Mouse (Mus musculus) left cerebral cortex, postnatal 36 days (tissue): ENCODE measurements around the gene Trappc5. TPM values are rescaled to one million over a fixed set of nuclear protein-coding genes. Genes with fewer than 3 reads are reported as not detected.

Source experiments
- DNase-seq, 2 experiments: peaks; one replicate each; pipeline ENCODE4 v3.0.0; 2021 to 2022; ENCODE audit warnings: low spot score in 2 of 2, mixed read lengths in 1 of 2
- intact Hi-C: fragments of 180-260 bp; cut with DNase I; formaldehyde crosslinking; loops from one replicate; pipeline ENCODE4 v1.15.1; 2025
- total RNA-seq, 2 experiments: library from RNA; stranded (reverse); gene quantifications; 2 replicates each; pipeline ENCODE4 v1.2.3; 2021

Trappc5 gene
- total RNA-seq, 2 experiments from 2014 or later = 25.5 to 26.8 TPM

DNA sequence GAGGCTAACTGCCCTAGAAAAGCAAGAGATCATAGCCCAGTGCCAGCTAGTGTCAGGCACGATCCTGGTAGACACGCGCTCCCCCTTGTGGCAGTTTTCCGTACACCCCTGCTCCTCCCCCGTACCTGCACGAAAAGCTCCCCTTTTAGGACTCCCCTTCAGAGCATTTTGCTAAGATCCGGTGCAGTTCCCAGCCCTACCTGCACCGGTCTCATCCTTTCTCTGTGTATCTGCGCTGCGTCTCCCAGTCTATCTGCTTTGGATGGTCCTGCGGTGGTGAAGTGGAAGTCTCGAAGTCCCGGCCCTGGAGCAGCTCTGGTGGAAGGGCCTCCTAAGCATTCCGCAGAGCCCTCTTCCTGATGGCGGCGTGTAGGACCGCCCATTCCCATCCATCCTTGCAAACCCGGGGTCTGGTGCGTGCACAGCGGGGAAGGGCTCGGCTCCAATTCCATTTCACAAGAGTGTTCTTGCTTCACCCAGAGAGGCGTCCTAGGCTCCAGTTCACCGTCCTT, 4.1 kb upstream of the Trappc5 start, which contains the start of gene Fcor:
Fcor (minus strand) TSS at position 383 of the 512 bp plus-strand sequence.
- intact Hi-C loops = loop anchor here (5.0 kb wide), 1 partner anchor 115 kb away; no protein-coding TSS in a partner anchor
- peak; percentile 86 to 87 for DNase-seq

DNA sequence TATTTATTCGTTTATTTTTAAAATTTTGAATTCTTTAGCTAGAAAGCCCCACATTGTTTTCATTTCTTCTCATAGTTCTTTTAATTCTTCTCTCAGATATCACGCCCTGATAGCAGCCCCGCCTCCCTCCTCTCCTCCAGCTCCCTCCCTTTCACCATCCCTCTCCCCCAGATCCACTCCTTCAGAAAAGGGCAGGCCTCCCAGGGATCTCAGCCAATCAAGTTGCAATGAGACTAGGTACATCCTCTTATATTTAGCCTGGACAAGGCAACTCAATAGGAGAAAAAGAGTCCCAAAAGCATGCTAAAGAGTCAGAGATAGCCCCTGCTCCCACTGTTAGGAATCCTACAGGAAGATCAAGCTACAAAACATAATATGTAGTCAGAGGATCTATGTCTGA, 1.4 kb upstream of the Trappc5 start:
- DNase-seq = no peak
- intact Hi-C loops = loop anchor here (5.0 kb wide), 1 partner anchor 117 kb away; no protein-coding TSS in a partner anchor

DNA sequence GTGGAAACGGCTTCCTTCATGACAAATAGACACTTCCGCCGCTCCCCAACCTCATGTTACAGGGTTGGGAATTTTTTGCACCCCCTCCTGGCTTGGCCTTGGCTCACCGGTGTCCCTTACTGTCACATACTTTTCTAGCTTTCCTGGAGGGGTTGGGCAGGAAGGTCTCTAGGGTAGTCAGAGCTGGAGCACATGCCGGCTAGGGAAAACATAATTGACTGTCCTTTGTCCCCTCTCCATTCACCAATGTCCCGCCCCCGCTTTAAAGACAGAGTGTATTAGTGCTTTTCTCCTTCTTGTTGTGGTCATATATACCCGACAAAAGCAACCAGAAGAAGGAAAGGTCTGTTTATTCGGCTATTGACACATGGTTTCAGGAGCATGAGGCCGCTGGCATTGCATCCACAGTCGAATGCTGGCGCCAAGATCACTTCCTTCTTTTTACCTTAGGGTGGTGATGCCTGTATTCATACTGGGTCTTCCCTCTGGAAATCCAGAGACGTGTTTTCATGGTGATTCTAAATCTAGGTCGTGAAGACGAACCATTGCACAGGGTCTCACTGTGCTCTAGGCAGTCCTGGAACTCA, 987 bp downstream of the Trappc5 start:
- intact Hi-C loops = loop anchor here (2.0 kb wide), 1 partner anchor 56 kb away; the partner anchor contains the start of genes Pet100 and Xab2
- no peak for DNase-seq

DNA sequence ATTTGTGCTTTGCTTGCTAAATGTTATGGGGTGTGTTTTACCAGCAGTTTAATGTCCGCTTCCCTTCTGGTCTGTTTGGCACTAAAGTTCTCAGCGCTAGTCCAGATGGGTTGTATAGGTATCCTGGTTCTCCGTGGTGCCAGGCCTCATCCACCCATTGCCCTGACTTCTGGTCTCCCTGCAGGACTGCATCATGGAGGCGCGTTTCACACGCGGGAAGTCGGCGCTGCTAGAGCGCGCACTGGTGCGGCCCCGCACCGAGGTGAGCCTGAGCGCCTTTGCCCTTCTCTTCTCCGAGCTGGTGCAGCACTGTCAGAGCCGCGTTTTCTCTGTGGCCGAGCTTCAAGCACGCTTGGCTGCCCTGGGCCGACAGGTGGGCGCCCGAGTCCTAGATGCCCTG, 2.7 kb downstream of the Trappc5 start:
- intact Hi-C loops = no loop called here
- DNase-seq = no peak

DNA sequence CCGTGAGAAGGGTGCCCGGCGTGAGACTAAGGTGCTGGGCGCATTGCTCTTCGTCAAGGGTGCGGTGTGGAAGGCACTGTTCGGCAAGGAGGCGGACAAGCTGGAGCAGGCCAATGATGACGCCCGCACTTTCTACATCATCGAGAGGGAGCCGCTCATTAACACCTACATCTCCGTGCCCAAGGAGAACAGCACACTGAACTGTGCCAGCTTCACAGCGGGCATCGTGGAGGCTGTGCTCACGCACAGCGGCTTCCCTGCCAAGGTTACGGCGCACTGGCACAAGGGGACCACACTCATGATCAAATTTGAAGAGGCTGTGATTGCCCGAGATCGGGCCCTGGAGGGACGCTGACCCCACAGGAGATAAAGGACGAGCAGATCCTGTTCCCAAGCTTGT, 3.1 kb downstream of the Trappc5 start:
- intact Hi-C loops = no loop called here
- no peak for DNase-seq

DNA sequence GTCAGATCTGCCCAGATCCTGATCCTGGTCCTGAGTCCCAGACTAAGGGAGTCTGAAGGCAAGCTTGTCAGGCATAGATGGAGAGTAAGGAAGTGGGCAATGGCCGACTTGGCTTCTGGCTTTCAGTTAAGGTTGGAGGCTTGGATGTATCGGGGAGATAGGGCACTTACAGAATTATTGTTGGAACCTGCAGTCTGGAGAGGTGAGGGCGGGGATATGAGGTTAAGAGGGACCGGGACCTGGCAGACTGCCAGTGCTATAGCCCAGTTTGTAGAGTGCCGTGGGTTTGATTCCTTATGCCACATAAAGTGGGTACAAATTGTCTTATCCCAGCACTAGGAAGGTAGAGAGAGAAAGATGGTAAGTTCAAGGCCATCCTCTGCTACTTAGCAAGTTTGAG, 3.6 kb downstream of the Trappc5 start:
- no peak for DNase-seq
- intact Hi-C loops = no loop called here

DNA sequence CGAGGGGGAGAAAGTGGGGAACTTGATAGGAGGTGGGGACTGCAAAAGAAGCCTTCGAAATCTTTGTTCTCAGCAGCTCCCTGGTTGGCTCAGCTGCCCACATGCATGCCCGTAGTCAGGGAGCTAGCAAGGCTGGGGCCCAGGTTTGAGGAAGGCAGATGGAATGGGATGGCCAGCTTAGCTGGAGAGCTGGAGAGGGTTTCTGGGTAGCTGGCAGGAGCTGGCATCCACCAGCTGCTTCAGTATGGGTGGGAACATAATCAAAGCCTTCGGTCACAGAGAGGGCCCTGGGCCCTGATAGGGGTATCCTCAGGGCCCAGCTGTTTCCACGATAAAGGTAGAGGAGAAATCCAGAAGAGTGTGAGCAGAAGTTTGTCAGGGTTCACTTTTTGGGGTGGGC, 6.3 kb downstream of the Trappc5 start:
- intact Hi-C loops = no loop called here
- no peak for DNase-seq

DNA sequence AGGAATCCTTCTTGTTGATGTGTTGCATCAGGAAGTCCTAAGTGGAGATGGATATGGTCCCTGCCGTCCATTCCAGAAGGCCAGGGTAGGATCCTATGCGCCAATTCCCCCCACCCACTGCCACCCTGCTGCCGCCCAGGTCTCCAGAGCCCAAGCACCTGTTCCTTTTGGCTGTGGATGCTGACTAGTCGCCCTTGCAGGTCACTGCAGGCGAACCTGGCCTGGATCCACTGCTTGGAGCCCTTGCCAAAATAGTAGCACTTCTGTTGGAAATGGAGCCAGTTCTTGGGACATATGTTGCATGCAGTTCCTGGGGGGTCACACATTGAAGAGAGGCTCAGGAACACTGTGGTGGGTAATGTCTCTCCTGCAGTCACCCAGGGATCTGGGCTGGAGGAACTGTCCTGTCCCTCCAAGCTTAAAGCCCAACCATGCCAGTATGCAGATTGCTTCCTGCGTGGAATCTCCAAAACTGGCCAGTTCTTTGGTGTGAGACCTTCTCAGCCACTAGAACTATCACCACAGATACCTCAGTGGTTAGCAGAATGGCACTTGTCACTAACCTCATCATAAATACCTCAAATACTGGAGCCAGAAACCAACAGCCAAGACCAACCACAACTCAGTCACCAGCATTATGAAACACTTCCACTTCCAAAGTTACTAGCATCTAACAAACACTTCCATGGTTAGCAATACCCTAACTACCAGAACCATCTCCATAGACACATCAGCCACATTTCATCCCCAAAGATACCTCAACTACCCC, 7.5 kb downstream of the Trappc5 start:
- DNase-seq = no peak
- intact Hi-C loops = no loop called here

DNA sequence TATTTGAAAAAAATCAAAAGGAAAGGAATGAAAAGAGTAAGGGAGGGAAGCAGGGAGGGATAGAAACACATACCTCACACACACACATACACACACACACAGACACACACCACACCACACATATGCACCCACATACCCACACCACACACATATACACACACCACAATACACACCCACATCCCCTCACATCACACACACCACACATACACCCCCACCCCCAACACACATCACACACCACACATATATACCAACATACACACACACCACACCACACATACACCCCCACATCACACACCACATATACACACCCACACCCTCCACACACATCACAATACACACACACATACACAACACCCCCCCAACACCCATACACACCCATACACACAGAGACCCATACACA, 8.4 kb downstream of the Trappc5 start:
- DNase-seq = no peak
- intact Hi-C loops = no loop called here

DNA sequence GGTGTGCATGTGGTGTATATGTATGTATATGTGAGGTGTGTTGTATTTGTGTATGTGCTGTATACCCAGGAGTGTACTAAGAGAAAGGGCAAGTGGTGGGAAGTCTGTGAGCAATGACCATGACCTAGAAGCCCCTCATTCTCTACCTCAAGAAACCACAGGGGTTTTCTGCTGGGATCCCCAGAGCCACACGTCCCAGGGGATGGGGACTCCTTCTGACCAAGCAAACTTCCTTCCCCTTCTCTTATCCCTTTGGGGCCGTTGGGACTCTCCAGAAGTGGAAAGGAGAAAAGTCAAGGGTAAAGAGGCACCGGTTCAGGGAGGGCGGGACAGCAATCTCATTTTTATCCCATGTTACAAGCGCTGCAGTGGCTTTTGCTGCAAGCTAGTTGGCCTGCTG, 9.3 kb downstream of the Trappc5 start:
- intact Hi-C loops = no loop called here
- DNase-seq = no peak

DNA sequence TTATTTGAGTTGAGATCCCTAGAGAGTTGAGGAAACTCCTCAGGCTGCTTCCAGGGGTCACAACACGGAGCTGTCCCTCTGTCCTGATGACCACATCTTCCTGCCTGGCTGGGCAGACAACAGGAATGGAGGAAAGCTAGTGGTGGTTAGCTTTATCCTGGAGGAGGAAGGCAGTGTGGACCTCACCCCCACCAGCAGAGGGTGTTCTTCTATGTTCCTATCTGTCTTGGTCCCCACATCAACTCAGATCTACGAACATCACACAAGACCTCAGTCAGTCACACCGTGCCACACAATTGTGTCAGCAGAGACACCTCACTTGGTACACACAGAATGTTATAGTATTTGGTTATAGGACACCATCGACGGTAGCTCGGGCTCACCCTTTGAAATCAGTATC, 11.4 kb downstream of the Trappc5 start:
- intact Hi-C loops = no loop called here
- no peak for DNase-seq

DNA sequence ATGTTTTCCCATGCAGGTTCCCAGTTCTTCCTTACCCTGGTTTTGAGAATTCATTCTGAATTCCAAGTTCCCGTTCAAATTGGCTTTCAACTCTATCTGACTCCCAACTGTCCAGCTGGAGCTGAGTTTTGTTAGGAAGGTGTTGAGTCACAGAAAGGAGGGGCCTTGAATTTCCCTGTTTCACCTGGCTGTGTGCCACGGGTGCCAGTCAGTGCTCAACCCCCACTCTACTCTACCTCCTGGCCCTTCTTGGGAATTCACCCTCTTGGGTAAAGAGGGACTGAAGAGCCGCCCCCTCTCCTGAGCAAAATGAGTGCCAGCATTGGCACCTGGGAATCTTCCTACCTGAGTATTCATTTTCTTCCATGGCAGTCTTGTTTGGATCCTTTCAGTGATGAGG, 14.7 kb downstream of the Trappc5 start:
- no peak for DNase-seq
- intact Hi-C loops = no loop called here

DNA sequence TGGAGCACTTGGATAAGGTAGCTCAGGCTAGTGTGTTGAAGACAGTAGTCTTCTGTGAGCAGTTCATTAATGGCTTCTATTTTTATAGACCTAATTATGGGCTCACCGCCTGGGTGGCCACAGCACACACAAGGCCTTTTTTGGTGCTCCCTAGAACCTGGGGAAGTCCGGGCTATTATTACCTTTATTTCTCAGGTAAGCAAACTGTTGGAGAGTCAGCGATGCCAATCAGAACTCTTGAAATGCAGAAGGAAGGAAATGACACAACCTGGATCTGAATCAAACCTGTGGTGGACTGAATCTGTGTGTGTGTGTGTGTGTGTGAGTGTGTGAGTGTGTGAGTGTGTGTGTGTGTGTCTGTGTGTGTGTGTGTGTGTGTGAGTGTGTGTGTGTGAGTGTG, 18.0 kb downstream of the Trappc5 start, which contains the start of gene Fcer2a:
Fcer2a (minus strand) TSS at position 55 of the 400 bp plus-strand sequence.
- DNase-seq = no peak
- intact Hi-C loops = no loop called here

DNA sequence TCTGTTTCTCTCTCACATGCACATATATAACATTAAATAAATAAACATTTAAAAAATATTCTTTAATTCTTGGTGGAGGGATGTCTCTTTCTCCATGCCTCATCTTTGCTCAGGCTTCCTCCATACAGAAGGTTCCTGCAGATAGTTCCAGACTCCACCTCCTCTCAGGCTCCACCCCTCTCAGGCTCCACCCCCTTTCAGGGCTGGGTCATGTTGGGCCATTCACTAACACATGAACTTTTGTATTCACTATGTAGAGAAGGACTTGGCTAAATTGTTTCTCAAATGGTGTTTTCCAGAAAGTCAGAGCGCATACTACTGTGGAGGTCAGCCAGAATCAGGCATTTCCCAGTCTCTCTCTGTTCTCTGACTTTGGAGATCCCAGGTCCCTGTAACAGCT, 25.4 kb downstream of the Trappc5 start:
- intact Hi-C loops = no loop called here

DNA sequence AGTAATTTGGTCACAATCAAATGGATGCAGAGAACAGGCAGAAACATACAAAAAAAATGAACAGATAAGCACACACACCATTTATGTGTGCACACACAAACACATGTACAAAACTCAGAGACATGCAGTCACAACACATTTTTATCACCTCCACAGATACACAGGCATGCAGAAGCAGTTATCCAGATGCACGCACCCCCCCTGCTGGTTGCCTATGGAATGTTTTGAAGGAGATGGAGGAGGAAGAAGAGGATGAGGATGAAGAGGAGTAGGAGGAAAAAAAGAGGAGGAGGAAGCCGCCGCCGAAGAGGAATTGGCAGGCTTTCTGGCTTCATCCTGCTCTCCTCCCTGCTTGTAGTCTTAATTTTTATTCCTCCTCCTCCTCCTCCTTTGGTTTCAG, 29.6 kb downstream of the Trappc5 start:
- DNase-seq = no peak
- intact Hi-C loops = no loop called here

More for the DNA sequence above, 25.4 kb downstream of the Trappc5 start:
- DNase-seq = no peak

DNA sequence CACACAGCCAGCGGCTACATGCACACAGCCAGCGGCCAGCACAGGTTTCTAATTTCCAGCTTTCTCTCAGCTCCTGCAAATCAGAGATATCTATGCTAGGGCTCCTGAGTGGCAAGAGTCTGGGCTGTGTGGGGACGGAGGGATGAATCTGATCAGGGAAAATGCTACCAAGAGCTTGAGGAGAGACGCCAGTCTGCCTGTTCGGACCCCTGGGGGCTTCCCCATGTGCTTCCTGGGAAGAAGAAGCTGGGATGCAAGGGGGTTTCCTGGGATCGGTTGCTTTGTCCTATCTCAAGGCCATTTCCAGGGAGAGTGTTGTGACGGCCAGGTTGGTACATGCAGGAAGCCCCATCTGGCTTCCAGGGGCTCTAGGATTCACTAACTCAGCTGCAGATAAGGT, 31.5 kb downstream of the Trappc5 start:
- intact Hi-C loops = no loop called here
- DNase-seq = no peak

DNA sequence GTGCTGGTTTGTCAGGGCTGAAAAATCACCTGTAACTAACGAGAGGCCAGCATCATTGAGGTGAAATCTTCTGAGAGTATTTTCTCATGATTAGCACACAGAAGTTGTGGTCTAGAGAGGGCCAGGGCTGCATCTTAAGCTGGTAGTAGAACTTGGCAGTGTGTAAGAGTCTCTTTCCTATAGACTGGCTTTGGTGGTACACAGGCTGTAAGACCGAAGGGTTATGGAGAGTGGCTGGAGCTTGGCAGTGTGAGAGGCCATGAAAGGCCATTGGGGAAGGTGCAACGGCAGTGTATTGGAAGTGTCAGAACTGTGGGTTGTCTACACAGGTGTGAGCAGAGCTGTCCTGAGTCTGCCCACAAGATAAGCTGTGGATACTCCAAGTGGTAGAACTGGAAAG, 34.2 kb downstream of the Trappc5 start:
- no peak for DNase-seq
- intact Hi-C loops = no loop called here

DNA sequence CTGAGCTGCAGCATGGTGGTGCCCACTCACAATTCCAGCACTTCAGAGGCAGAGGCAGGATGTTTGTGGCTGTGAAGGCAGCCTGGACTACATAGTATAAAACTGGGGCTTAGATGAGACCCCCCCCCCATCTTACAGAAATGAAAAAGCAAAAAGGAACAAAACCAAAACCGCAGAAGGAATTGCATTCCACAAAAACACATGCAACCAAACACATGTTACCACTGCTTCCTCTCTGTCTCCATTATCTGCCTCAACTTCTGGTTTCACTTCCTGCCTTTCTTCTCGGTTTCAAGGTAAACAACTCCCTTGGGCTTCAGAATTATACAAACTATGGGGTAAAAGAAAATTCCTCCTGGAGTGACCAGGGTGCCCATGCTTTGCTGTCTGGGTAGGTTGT, 35.5 kb downstream of the Trappc5 start:
- no peak for DNase-seq
- intact Hi-C loops = no loop called here

DNA sequence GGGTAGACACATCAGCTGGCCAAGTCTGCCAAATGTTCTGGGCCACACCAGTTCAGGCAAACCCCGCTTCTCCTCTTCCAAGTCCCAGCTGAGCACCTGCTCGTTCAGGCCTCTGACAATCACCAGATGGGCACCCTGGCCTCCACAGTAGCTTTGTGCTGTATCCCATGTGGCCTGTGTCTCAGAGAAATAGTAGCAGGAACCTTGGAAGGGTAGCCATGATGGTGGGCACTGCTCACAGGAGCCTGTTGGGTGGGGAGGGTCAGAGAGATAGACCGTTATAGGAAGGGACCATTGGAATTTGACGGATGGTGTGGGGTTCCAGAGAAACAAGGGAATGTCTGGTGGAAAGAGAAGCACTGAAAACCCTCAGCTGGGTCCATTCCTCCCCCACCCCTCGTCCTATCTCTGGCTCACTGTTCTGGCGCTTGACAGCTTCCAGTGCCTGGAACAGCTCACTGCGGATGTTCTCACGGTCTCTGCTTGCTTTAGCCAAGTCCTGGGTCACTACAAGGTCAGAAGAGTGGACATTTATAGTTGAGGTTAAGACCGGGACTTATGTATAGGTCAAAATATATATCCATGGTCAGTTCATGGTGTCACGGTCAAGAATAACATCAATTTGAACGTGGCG, 41.3 kb downstream of the Trappc5 start:
- intact Hi-C loops = loop anchor here (5.0 kb wide), 1 partner anchor 240 kb away; no protein-coding TSS in a partner anchor
- no peak for DNase-seq

DNA sequence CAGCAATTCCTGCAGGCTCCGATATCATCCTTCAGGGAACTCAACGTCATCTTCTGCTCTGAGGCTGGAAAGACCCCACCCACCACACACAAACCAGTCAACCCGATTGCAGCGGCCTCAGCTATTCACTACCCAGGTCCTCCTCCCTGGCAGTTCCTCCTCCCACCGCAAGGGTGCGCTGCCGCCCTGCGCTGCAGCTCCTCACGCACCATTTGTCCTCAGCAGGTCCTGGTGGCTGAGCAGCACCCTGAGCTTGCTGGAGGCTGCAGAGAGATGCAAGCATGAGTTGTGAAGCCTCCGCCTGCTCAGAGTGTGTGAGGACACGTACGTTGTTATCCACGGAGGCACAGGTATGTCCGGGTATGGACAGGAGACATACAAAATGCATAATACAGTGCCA, 42.5 kb downstream of the Trappc5 start:
- intact Hi-C loops = loop anchor here (5.0 kb wide), 1 partner anchor 239 kb away; no protein-coding TSS in a partner anchor
- peak; percentile 53 to 58 for DNase-seq
